Mouse (Mus musculus) lung, embryonic 16.5 days (tissue): Measurements from ENCODE around the gene Vstm4. TPM values are rescaled to one million over a fixed set of nuclear protein-coding genes. Genes with fewer than 3 reads are reported as not detected.
A peak's percentile ranks its signal among the peaks of the same experiment; 100 is the strongest.

Experiments used
- ATAC-seq: fragments of 200-750 bp; cut with Nextera tagmentation; 2 replicates; pipeline ENCODE4 v1.8.0; 2017; ENCODE audit warnings: low read depth, mild to moderate bottlenecking, moderate library complexity
- H3K27ac ChIP-seq: fragments of 300-500 bp; sonication (generic); 2 replicates; pipeline ENCODE4 v1.5.1; 2014; ENCODE audit warnings: mild to moderate bottlenecking, control low read depth, low read length
- H3K27me3 ChIP-seq: fragments of 300-500 bp; sonication (generic); 2 replicates; pipeline ENCODE4 v1.6.1; 2014; ENCODE audit warnings: low read depth, low read length, mixed read lengths; ENCODE audit not compliant: control insufficient read depth, insufficient read depth
- H3K36me3 ChIP-seq: fragments of 300-500 bp; sonication (generic); 2 replicates; pipeline ENCODE4 v1.6.1; 2014; ENCODE audit warnings: low read length; ENCODE audit not compliant: control insufficient read depth, insufficient read depth
- H3K4me1 ChIP-seq: fragments of 300-500 bp; sonication (generic); replicated peaks from 2 replicates; pipeline ENCODE4 v1.6.1; 2014; ENCODE audit warnings: low read length, mixed read lengths; ENCODE audit not compliant: control insufficient read depth, insufficient read depth
- H3K4me2 ChIP-seq: fragments of 300-500 bp; sonication (generic); 2 replicates; pipeline ENCODE4 v1.6.1; 2014; ENCODE audit warnings: low read depth, low read length, control low read depth
- H3K4me3 ChIP-seq: fragments of 300-500 bp; sonication (generic); 2 replicates; pipeline ENCODE4 v1.5.1; 2014; ENCODE audit warnings: mild to moderate bottlenecking, low read length, control low read depth
- H3K9ac ChIP-seq: fragments of 300-500 bp; sonication (generic); 2 replicates; pipeline ENCODE4 v1.6.1; 2014; ENCODE audit warnings: low read length, control low read depth
- H3K9me3 ChIP-seq: fragments of 300-500 bp; sonication (generic); 2 replicates; pipeline ENCODE4 v1.6.1; 2016; ENCODE audit warnings: low read length; ENCODE audit not compliant: control insufficient read depth
- WGBS: fragments of 180-500 bp; shearing (Covaris S2); extraction: QIAGEN DNeasy Blood & Tissue Kit; methylation state at CpG from one replicate; pipeline ENCODE4 v1.1.7; 2014; 5-methylcytosine and 5-hydroxymethylcytosine counted together
- polyA plus RNA-seq: library from polyadenylated mRNA; unstranded; fragments of >200 nt; fragmentation: Nextera tagmentation; extraction: Ambion mirVana; gene quantifications from 2 replicates; pipeline ENCODE4 v1.2.1, GENCODE M21; 2015

The Vstm4 gene
- polyA plus RNA-seq, 1 experiment from 2014 or later: 67.3 TPM

GRCm38 (mm10) chr14:32877549-32877948 lies 21.0 kb downstream of the Vstm4 start:
- Histone ChIP-seq H3K9me3 (no peaks in the 10 kb centered on the region), H3K36me3 (no peaks in the 10 kb centered on the region), H3K4me3 (no peak overlapping the region), H3K27ac (no peak overlapping the region), H3K4me1 (peaks cover 13% of the 10 kb centered on the region), H3K9ac (no peak overlapping the region), H3K27me3 (no peaks in the 10 kb centered on the region), H3K4me2 (no peak overlapping the region)
- WGBS: 30% methylated on average over 6 of the region's 6 CpGs
- peak; percentile 67 for ATAC-seq

GRCm38 (mm10) chr14:32880332-32880731 lies 23.8 kb downstream of the Vstm4 start:
- H3K36me3 ChIP-seq: no peaks in the 10 kb centered on the region
- H3K4me1 ChIP-seq: peaks cover 13% of the 10 kb centered on the region
- no peak overlapping the region for H3K4me3 ChIP-seq
- no peak overlapping the region for H3K9ac ChIP-seq
- no peak overlapping the region for H3K27ac ChIP-seq
- ATAC-seq: no peak
- H3K27me3 ChIP-seq: no peaks in the 10 kb centered on the region
- WGBS: 76% methylated on average over 5 of the region's 5 CpGs
- H3K9me3 ChIP-seq: no peaks in the 10 kb centered on the region
- H3K4me2 ChIP-seq: no peak overlapping the region

- Histone ChIP-seq H3K36me3 (no peaks in the 10 kb centered on the region), H3K27ac (no peak overlapping the region; the same call in 1 of the 2 replicates), H3K4me1 (peaks cover 10% of the 10 kb centered on the region), H3K27me3 (no peaks in the 10 kb centered on the region), H3K9me3 (no peaks in the 10 kb centered on the region), H3K4me2 (no peak overlapping the region), H3K4me3 (no peak overlapping the region), H3K9ac (no peak overlapping the region)
- 26% methylated on average over 1 of the region's 1 CpGs for WGBS
- ATAC-seq: peak; percentile 59
Observed at GRCm38 (mm10) chr14:32881693-32882092, 25.1 kb downstream of the Vstm4 start.

GRCm38 (mm10) chr14:32888876-32889674 lies 32.5 kb downstream of the Vstm4 start:
- no peak overlapping the region; the same call in 1 of the 2 replicates for H3K9ac ChIP-seq
- H3K27ac ChIP-seq: peak overlapping the region; percentile 22; the same call in 1 of the 2 replicates
- 0 out of 2 replicates have a peak, but pooled peaks have one; percentile 41 for ATAC-seq
- no peaks in the 10 kb centered on the region for H3K27me3 ChIP-seq
- no peaks in the 10 kb centered on the region for H3K36me3 ChIP-seq
- H3K4me3 ChIP-seq: no peak overlapping the region
- WGBS: 36% methylated on average over 6 of the region's 6 CpGs
- peaks cover 16% of the 10 kb centered on the region for H3K4me1 ChIP-seq
- no peaks in the 10 kb centered on the region for H3K9me3 ChIP-seq
- H3K4me2 ChIP-seq: no peak overlapping the region

- H3K27ac ChIP-seq: peak overlapping the region; percentile 72
- 47% methylated on average over 4 of the region's 4 CpGs for WGBS
- H3K4me1 ChIP-seq: peaks cover 16% of the 10 kb centered on the region
- peak; percentile 85 for ATAC-seq
- H3K27me3 ChIP-seq: no peaks in the 10 kb centered on the region
- no peak overlapping the region for H3K4me2 ChIP-seq
- no peak overlapping the region for H3K9ac ChIP-seq
- H3K4me3 ChIP-seq: no peak overlapping the region
- H3K36me3 ChIP-seq: no peaks in the 10 kb centered on the region
- H3K9me3 ChIP-seq: no peaks in the 10 kb centered on the region
Observed at GRCm38 (mm10) chr14:32894341-32894853, 37.8 kb downstream of the Vstm4 start.

GRCm38 (mm10) chr14:32894878-32895277 lies 38.3 kb downstream of the Vstm4 start:
- Histone ChIP-seq H3K27ac (peak overlapping the region; percentile 21; the same call in 1 of the 2 replicates), H3K4me3 (no peak overlapping the region), H3K36me3 (no peaks in the 10 kb centered on the region), H3K9ac (no peak overlapping the region), H3K9me3 (no peaks in the 10 kb centered on the region), H3K4me2 (no peak overlapping the region), H3K27me3 (no peaks in the 10 kb centered on the region), H3K4me1 (peaks cover 15% of the 10 kb centered on the region)
- WGBS: 64% methylated on average over 4 of the region's 4 CpGs
- ATAC-seq: peak; percentile 23; the same call in 1 of the 2 replicates

GRCm38 (mm10) chr14:32896896-32897295 lies 40.3 kb downstream of the Vstm4 start:
- no peak overlapping the region for H3K9ac ChIP-seq
- peak; percentile 47; the same call in 1 of the 2 replicates for ATAC-seq
- H3K4me2 ChIP-seq: no peak overlapping the region
- no peaks in the 10 kb centered on the region for H3K9me3 ChIP-seq
- H3K36me3 ChIP-seq: no peaks in the 10 kb centered on the region
- H3K27me3 ChIP-seq: no peaks in the 10 kb centered on the region
- no peak overlapping the region; the same call in 1 of the 2 replicates for H3K27ac ChIP-seq
- WGBS: 72% methylated on average over 2 of the region's 2 CpGs
- H3K4me3 ChIP-seq: no peak overlapping the region
- H3K4me1 ChIP-seq: peaks cover 15% of the 10 kb centered on the region

- H3K27ac ChIP-seq: no peak overlapping the region
- peaks cover 2% of the 10 kb centered on the region; the same call in 1 of the 2 replicates for H3K36me3 ChIP-seq
- ATAC-seq: no peak
- H3K9me3 ChIP-seq: no peaks in the 10 kb centered on the region
- 55% methylated on average over 3 of the region's 3 CpGs for WGBS
- H3K4me3 ChIP-seq: no peak overlapping the region
- H3K4me2 ChIP-seq: no peak overlapping the region
- H3K4me1 ChIP-seq: no peaks in the 10 kb centered on the region
- no peaks in the 10 kb centered on the region for H3K27me3 ChIP-seq
- no peak overlapping the region for H3K9ac ChIP-seq
Observed at GRCm38 (mm10) chr14:32903203-32903602, 46.6 kb downstream of the Vstm4 start.

- 89% methylated on average over 3 of the region's 3 CpGs for WGBS
- H3K4me1 ChIP-seq: no peaks in the 10 kb centered on the region
- no peak for ATAC-seq
- H3K27ac ChIP-seq: no peak overlapping the region
- no peak overlapping the region for H3K4me2 ChIP-seq
- no peaks in the 10 kb centered on the region for H3K27me3 ChIP-seq
- peaks cover 2% of the 10 kb centered on the region; the same call in 1 of the 2 replicates for H3K36me3 ChIP-seq
- H3K9me3 ChIP-seq: no peaks in the 10 kb centered on the region
- H3K4me3 ChIP-seq: no peak overlapping the region
- H3K9ac ChIP-seq: no peak overlapping the region
Observed at GRCm38 (mm10) chr14:32906545-32906944, 50.0 kb downstream of the Vstm4 start.
